Mouse (Mus musculus) heart, adult 11 months (tissue): ENCODE data around the gene Phf21a.

Experiments used
- DNase-seq: peaks from one replicate; pipeline ENCODE4 v3.0.0; 2022

The Phf21a gene

GRCm38 (mm10) chr2:92182981-92183501, 90.1 kb downstream of the Phf21a start:
- peak; percentile 99 for DNase-seq

DNA sequence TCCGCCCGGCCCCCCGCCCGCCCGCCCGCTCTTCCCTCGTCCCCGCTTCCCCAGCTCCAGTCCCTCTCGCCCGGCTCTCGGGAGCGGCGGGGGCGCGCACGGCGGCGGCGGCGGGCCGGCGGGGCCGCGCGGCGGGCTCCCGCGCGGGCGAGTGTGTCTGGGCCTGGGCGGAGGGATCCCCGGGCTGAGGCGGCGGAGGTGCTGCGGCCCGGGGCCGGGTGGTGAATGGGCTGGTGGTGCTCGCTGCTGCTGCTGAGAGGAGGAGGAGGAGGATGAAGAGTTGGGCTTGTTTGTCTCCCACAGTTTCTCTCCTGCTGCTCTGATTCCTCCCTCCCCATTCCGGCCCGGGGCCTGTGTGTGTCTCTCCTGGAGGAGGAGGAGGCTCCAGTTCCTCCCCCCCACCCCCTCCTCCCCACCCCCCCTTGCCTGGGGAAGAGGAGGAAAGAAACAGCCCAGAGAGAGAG, 90.7 kb downstream of the Phf21a start:
- peak; percentile 100 for DNase-seq

- peak; percentile 97 for DNase-seq
Measured at GRCm38 (mm10) chr2:92184077-92184921, 91.4 kb downstream of the Phf21a start.

- DNase-seq, result peak; percentile 96
Measured at GRCm38 (mm10) chr2:92185062-92185765, 92.3 kb downstream of the Phf21a start.

DNA sequence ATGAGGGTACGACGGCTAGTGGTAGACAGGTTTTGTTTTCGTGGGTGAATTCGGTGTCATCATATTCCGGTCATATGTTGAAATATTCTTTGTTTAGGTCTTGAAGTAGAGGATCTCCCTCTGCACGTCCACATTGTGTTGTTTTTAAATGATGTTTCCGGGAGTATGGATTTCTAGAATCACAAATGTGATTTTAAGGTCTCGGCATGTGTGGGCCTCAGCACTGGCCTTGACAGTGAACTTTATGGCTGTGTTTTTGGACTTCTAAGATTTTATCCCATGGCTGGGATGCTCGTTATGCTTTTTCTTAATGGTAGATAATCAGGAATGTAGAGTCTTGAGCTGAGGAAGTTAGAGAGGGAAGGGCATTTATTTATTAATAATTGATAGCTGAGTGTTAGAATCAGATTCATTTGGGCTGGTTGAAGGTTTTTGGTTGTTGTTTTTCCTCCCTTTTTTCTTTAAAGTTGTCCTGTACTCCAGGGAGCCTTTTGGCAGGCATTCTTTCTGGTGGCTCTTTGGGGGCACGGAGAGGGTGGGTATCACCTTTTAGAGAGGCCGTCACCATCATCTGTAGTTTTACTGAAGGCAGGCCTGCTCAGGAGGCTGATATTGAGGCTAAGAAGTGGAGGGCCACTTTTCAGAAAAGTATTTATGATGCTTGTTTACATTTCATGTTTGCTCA, 93.0 kb downstream of the Phf21a start:
- peak; percentile 80 for DNase-seq

DNA sequence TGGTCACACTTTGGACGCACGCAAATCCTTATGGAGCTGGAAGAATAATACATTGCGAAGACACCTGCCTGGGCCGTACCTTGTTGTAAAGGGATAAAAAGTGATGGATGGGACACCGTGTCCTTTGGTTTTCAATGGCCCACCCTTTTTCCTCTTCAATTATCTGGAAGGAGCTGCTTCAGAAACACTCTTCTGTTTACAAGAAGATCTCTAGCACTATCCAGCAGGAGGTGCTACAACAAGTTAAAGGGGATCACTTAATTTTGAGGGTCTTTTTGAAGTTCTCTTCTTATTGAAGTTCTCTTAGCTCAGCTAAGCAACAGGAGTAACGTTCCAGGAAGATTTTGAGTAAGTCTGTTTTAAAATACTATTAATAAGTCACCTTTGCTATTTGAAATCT, 94.1 kb downstream of the Phf21a start:
- peak; percentile 81 for DNase-seq

DNA sequence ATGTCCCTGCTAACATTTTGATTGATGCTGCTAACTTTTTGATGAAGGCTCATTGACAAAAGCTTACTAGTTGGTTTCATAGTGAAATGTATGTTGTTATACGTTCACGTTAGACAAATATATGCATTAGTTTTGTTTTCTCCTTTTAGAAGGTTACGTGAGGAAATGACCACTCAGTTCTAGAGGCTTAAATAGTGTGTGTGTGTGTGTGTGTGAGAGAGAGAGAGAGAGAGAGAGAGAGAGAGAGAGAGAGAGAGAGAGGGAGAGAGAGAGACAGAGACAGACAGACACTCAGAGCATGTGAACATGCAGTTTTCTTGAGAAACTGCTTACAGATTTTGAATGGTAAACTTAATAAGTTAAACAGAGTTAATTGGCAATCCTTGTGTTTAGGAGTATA, 95.8 kb downstream of the Phf21a start:
- DNase-seq, result no peak

- peak; percentile 76 for DNase-seq
Measured at GRCm38 (mm10) chr2:92190960-92191359, 98.0 kb downstream of the Phf21a start.

DNA sequence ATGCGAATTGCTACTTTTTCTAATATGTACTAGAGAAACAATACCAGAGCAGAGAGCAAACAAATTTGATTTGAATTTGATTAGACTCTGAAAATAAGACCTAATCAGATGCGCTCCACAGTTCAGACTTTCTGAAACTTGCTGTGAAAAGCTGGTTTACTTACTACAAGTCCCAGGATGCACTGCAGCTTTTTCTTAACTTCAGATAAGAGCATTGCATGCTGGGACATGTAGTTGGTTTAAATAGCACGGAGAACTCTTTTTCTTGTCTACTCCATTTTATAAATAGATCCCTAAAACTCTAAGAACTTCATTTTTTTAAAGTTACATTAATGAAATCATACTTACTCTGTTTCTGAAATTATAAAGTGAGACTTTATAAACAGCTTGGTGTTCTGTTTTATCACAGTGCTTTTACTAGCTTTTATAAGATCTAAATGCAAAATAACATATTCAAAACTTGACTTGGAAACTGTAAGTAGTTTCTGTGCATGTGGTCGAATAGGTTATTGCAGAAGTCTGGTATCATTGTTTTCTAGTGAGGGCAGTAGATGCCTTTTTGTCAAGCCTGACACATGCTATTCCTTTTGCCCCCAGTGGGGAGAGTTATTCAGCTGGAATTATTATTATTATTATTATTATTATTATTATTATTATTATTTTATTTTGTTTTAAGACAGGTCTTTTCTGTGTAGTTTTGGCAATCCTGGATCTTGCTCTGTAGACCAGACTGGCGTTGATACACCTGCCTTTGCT, 99.1 kb downstream of the Phf21a start:
- peak; percentile 75 for DNase-seq

DNA sequence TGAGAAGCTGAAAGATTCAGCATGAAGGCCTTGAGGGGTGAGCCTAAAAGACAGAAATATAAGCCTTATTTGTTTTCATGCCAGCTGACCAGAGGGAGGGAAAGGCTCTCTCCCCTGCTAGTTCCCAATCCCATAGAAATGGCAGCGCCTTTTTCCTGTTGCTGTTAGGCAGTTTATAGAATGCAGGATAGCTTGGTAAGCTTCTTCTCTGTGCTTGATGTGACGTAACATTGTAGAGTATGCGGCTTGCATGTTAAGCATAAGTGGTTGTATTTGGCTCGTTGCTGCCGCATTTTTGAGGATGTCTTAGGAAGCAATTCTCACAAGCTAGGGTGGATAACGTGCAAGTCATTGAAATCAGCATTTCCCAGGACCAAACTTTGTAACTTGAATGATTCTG, 105.2 kb downstream of the Phf21a start:
- peak; percentile 87 for DNase-seq

GRCm38 (mm10) chr2:92198747-92199146, 105.8 kb downstream of the Phf21a start:
- DNase-seq, result no peak

DNA sequence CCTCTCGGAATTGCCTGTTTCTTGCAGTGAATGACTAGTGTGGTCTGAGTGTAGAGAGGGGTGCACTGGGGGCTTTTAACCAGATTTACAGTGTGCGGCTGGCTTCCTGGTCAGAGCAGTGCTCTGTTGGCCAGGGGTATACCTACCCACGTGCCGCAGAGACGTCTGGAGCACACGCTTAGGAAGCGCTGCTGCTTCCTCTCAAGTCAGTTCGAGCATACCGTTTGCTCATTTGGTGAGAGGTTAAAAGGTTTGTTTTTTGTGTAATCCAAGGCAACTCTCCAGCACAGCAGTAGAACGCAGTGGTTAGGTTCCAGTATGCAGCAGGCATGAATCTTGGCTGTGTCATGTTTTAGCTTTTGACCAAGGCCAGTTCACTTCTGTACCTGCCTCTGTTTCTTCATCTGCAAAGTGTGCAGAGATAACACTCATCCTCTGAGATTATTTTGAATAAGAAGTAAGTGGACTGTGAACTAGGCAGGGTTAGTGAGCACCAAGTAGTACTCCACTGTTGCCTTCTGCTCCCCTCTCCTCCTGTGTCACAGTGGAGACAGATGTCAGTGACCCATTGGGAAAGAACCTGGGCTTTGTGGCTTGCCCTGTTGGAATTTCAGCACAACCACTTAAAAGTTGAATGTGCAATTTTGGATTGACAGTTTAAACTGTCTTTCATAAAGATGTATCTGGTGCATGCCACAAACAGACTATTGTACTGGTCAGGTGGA, 106.8 kb downstream of the Phf21a start:
- peak; percentile 66 for DNase-seq

DNA sequence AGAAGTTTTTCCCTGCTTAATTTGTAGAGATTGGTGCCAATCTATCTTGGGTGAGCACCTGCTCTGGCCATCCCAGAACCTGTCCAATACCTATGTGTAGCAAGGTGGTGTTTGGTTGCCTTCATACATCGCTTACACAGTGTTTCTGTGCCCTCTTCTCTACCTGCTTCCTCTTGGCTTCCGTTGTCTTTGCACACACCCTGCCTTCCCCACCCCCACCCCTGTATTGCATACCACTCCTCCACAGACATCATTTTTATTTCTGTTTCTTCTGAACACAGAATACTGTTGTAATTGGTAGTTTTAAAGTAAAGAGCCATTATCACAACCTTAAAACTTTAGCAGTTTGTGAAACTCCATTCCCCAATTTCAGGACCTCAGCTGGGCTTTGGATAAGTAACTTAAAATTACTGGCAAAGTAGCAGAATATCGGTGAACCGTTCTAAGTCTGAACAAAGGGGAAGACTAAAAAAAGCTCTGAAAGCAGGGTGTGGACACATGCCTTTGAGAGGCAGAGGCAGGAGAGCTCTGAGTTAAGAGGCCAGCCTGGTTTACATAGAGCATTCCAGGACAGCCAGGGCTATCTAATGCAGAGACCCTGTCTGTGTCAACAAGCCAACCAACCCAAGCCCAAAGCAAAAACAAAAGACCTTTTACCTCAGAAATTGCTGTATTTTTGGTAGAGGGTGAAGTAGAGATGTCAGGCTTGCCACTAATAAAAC, 109.6 kb downstream of the Phf21a start:
- peak; percentile 59 for DNase-seq

DNA sequence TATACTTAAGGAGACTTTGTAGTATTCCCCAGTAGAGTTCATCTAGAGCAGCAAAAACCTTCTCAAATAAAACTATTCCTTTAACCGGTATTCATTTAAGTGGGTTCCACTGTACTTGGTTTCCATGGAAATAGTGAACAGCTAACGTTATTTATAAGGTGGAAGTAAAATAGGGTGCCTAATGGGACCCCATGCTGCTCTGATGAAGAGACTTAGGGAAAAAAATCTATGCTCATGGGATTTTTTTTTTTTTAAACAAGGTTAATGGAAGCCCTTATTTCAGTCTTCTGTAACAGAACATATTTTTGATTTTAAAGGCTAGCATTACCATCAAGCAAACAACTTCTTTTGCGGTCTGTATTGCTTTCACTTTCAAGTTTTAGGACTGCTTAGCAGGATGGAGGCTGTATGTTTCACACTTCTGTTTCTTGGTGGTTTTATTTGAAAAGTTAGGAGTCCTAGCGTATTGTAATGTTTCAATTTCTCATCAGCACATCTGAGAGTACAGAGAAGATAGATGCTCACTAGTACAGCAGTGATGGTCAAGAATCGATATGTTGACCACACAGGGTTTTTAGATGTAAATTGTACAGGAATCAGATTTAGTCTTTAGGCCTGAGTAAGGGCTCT, 112.2 kb downstream of the Phf21a start:
- DNase-seq, result no peak

GRCm38 (mm10) chr2:92210409-92210808, 117.5 kb downstream of the Phf21a start:
- no peak for DNase-seq

GRCm38 (mm10) chr2:92221431-92221830, 128.5 kb downstream of the Phf21a start:
- peak; percentile 44 for DNase-seq

GRCm38 (mm10) chr2:92225592-92225991, 132.7 kb downstream of the Phf21a start:
- DNase-seq, result peak; percentile 2

GRCm38 (mm10) chr2:92229973-92230372, 137.1 kb downstream of the Phf21a start:
- peak; percentile 29 for DNase-seq

GRCm38 (mm10) chr2:92231706-92232105, 138.8 kb downstream of the Phf21a start:
- no peak for DNase-seq

- DNase-seq, result peak; percentile 35
Measured at GRCm38 (mm10) chr2:92234768-92235332, 141.9 kb downstream of the Phf21a start.
